Mouse (Mus musculus): Measurements from ENCODE around the gene 4930438A08Rik.
A peak's percentile ranks its signal among the peaks of the same experiment; 100 is the strongest.

The 4930438A08Rik gene

GRCm38 (mm10) chr11:58323570-58324340 is 49.2 kb downstream of the 4930438A08Rik start:
- no peak for DNase-seq (ENCODE audit: low spot score in 2 of 2)

GRCm38 (mm10) chr11:58324614-58325229 is 50.1 kb downstream of the 4930438A08Rik start:
- no peak for DNase-seq (ENCODE audit: low spot score in 2 of 2)

GRCm38 (mm10) chr11:58326781-58327180 is 52.2 kb downstream of the 4930438A08Rik start:
- DNase-seq (ENCODE audit: low spot score in 2 of 2) = peak in 1 of 2 experiments; percentile 54

DNA sequence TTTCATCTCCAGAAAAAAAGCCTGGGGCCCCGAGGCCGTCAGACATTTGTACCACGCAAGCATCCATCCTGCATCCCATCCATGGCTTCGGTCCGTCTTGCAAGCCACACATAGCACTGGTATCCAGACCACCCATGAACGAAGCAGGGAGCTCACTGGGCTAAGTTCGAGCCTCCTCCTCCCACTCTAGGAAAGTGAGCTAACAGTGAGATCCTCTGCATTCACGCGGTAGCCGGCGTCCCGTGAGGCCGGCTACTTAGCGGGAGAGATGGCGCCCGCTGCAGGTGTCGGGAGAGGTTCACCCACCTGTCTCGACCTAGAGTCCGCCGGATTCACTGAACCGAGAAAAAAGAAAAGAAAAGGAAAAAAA is 55.3 kb downstream of the 4930438A08Rik start:
- no peak for DNase-seq (ENCODE audit: low spot score in 2 of 2)

- peak; percentile 88 to 93 for DNase-seq (ENCODE audit: low spot score in 2 of 2)
These were observed 55.9 kb downstream of the 4930438A08Rik start, which contains the start of the genes Zfp672 and Sh3bp5l for GRCm38 (mm10) chr11:58330276-58331148. TSS of gene Zfp672 (minus strand) at chr11:58330339. TSS of gene Sh3bp5l (plus strand) at chr11:58330724.

GRCm38 (mm10) chr11:58331149-58331495 is 56.5 kb downstream of the 4930438A08Rik start:
- DNase-seq (ENCODE audit: low spot score in 2 of 2) = no peak

- no peak for DNase-seq (ENCODE audit: low spot score in 2 of 2)
These were observed 56.9 kb downstream of the 4930438A08Rik start for GRCm38 (mm10) chr11:58331546-58331945.

GRCm38 (mm10) chr11:58334746-58335145 is 60.1 kb downstream of the 4930438A08Rik start:
- no peak for DNase-seq (ENCODE audit: low spot score in 2 of 2)

All from spleen, postnatal 10 days (tissue).